Mouse (Mus musculus): Measurements from ENCODE around the gene Pdik1l.

Pdik1l gene

DNA sequence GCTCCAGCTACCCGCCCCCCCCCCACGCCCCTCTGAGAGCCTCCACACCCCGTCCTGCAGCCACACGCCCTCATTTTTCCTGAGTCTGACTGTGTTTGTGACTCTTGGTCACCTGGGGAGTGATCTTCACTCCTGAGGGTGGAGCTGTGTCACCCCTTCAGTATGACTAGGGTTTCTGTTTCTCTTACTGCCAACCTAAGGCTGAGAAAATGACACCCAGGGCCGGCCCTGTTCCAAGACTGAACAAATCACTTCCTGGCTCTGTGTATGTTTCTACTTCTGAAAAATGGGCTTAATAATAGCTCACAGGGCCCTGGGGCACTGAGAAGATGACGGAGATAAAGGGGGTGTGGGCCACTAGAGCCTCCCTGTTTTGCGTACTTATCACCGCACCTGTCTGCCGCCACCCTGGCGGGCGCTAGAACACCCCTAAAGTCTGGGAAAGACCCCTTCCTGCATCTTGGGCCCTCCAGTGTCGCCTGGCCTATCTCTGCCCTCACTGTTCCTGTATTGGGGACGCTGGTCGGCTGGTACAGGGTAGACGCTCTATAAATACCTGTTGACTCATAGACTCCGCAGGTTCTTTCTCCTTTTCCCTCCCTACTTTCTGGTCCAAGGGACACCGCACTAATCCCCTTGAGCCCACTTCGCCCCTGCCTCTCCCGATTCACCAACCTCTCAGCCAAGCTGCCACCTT lies 50.0 kb downstream of the Pdik1l start:
- no peak for DNase-seq

DNA sequence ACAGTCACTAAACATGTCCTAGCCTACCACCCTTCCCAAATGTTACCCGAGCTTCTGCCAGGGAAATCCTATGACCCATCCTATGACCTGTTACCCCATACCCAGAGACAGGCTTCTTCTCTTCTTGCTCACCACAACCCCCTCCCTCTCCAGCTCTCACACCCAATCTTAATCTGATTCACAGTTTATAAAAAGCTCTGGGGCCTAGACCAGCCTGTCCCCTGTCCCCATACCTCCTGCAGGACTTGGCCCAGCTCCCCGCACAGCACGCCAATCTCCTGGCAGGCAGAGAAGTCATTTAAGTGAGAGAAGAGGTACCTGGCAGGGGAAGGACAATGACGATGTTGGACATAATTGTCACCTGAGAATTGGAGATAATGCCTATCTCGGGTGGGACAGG lies 52.8 kb downstream of the Pdik1l start:
- peak; percentile 94 for DNase-seq

- no peak for DNase-seq
Observed at GRCm38 (mm10) chr4:134230431-134230830, 57.3 kb downstream of the Pdik1l start.

DNA sequence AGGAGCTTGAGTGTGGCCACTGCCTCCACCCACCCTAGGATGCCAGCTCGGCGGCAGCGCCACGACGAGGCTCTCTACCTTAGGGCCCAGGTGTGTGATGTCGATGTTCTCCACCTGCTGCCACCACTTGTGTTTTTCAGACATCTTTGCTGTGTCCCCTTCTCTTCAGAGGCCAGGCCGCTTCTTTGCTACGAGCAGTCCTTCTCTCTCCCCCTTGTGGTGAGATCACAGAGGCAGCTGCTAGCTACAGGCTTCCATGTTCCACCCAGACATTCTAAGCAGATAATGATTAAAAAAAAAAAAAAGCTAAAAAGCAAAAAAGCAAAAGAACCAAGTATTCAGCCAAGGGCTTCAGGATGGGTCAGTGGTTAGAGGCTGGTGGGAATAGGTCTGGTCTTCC lies 60.5 kb downstream of the Pdik1l start, which contains the start of gene Catsper4:
TSS of gene Catsper4 (minus strand) at position 190 of the 400 bp plus-strand sequence.
- DNase-seq, result no peak

Data from heart, adult 11 months (tissue).